Mouse (Mus musculus) neural tube, embryonic 14.5 days (tissue): Measurements from ENCODE around the gene Mrpl48. TPM values are rescaled to one million over a fixed set of nuclear protein-coding genes. Genes with fewer than 3 reads are reported as not detected.

Experiments used
- ATAC-seq: fragments of 200-750 bp; cut with Nextera tagmentation; 2 replicates; pipeline ENCODE4 v1.8.0; 2017; ENCODE audit warnings: low read depth, mild to moderate bottlenecking, moderate TSS enrichment, moderate library complexity
- H3K27ac ChIP-seq: fragments of 300-500 bp; sonication (generic); 2 replicates; pipeline ENCODE4 v1.5.1; 2014; ENCODE audit warnings: low read depth, mild to moderate bottlenecking, control low read depth, low read length, moderate library complexity, mixed read lengths
- H3K27me3 ChIP-seq: fragments of 300-500 bp; sonication (generic); 2 replicates; pipeline ENCODE4 v1.6.1; 2014; ENCODE audit warnings: low read length; ENCODE audit not compliant: control insufficient read depth, insufficient read depth
- H3K36me3 ChIP-seq: fragments of 300-500 bp; sonication (generic); 2 replicates; pipeline ENCODE4 v1.6.1; 2014; ENCODE audit warnings: low read length, mixed read lengths; ENCODE audit not compliant: control insufficient read depth, insufficient read depth
- H3K4me1 ChIP-seq: fragments of 300-500 bp; sonication (generic); 2 replicates; pipeline ENCODE4 v1.6.1; 2014; ENCODE audit warnings: low read length; ENCODE audit not compliant: control insufficient read depth, insufficient read depth
- H3K4me2 ChIP-seq: fragments of 300-500 bp; sonication (generic); 2 replicates; pipeline ENCODE4 v1.6.1; 2014; ENCODE audit warnings: mild to moderate bottlenecking, low read depth, low read length, control low read depth
- H3K4me3 ChIP-seq: fragments of 300-500 bp; sonication (generic); 2 replicates; pipeline ENCODE4 v1.5.1; 2014; ENCODE audit warnings: low read depth, low read length, control low read depth, mixed read lengths
- H3K9ac ChIP-seq: fragments of 300-500 bp; sonication (generic); replicated peaks from 2 replicates; pipeline ENCODE4 v1.6.1; 2014; ENCODE audit warnings: low read depth, mild to moderate bottlenecking, control low read depth, low read length, mixed read lengths
- H3K9me3 ChIP-seq: fragments of 300-500 bp; sonication (generic); 2 replicates; pipeline ENCODE4 v1.6.1; 2016; ENCODE audit warnings: low read length; ENCODE audit not compliant: control insufficient read depth
- WGBS: fragments of 180-500 bp; shearing (Covaris S2); extraction: QIAGEN DNeasy Blood & Tissue Kit; methylation state at CpG from one replicate; pipeline ENCODE4 v1.1.7; 2014; 5-methylcytosine and 5-hydroxymethylcytosine counted together
- polyA plus RNA-seq: library from polyadenylated mRNA; unstranded; fragments of >200 nt; fragmentation: Nextera tagmentation; extraction: Ambion mirVana; gene quantifications from 2 replicates; pipeline ENCODE4 v1.2.1, GENCODE M21; 2014

Gene Mrpl48
- polyA plus RNA-seq, 1 experiment from 2014 or later: 88.7 TPM

DNA sequence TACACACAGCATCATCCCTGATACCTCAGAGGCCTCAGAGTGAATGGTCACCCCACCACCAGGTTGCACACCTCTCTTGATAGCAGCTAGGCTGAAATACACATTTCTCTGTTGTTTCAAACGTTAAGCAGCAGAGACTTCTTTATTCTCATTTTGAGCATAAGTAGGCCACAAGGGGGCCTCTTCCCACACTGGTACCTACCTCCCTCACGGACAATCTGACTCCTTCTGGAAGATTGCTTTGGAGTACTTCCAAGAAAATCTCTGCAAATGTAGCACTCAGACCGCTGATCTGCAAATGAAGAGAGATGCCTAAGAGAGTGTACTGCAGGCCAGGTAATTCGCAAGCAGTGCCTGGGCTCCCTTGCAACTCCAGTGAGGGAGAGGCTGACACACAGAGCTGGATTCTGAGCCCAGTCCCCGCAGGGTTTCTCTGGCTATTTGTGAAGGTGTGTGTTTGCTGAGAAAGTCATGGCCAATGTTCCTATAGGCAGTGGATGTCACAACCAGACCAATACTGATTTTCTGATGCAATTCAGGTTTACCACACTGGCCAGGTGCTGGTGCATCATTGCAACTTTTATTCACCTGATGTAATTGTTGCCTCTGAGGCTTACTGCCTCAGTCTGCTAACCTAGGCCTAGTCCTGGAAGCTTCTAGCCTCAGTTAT, 57.6 kb downstream of the Mrpl48 start:
- H3K4me1 ChIP-seq: peaks cover 3% of the 10 kb centered on the region; the same call in 1 of the 2 replicates
- H3K27ac ChIP-seq: no peak overlapping the region
- H3K9me3 ChIP-seq: no peaks in the 10 kb centered on the region
- H3K9ac ChIP-seq: no peak overlapping the region
- no peak for ATAC-seq
- no peak overlapping the region for H3K4me2 ChIP-seq
- H3K4me3 ChIP-seq: no peak overlapping the region
- H3K27me3 ChIP-seq: no peaks in the 10 kb centered on the region
- 57% methylated on average over 5 of the region's 5 CpGs for WGBS
- no peaks in the 10 kb centered on the region for H3K36me3 ChIP-seq

DNA sequence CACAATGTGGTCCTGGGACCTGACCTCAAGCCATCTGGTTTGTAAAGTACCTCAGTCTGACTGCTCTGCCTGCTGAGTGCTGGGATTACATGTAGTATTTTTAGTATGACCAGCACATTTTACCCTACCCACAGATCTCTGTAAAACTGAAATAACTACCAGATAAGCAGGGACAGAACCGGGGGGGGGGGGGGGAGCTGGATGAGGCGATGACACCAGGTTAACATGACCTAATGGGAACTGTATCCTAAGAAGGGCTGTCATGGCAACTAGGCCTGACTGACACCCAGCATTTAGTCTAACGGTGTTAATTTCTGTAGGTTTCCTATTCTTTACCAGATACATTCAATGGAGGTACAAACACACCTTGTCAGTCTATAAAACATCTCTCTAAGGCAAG, 58.3 kb downstream of the Mrpl48 start:
- no peak overlapping the region for H3K4me2 ChIP-seq
- no peaks in the 10 kb centered on the region for H3K9me3 ChIP-seq
- no peaks in the 10 kb centered on the region for H3K4me1 ChIP-seq
- no peak overlapping the region for H3K4me3 ChIP-seq
- no peak for ATAC-seq
- no peaks in the 10 kb centered on the region for H3K36me3 ChIP-seq
- whole genome bisulfite sequencing: 93% methylated on average over 3 of the region's 3 CpGs
- no peaks in the 10 kb centered on the region for H3K27me3 ChIP-seq
- no peak overlapping the region for H3K27ac ChIP-seq
- H3K9ac ChIP-seq: no peak overlapping the region

DNA sequence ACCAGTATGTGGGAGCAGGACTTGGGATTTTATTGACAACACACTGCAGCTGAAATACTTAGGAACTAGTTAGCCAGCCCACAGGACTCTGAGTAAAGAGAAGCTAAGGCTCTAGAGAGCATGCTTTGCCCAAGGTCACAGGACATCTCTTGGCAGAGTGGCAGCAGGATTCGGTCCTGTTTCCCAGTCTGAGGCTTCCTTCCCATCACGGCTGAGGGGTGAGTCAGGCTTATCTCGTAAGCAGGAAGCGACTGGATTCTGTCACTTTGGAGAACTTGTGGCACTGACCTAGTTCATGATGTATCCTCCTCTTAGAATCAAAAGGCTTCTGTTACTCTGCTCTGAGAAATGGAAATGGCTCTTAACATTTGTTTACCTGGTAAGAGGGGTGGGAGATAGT, 60.5 kb downstream of the Mrpl48 start:
- Histone ChIP-seq H3K4me1 (no peaks in the 10 kb centered on the region), H3K27ac (no peak overlapping the region), H3K36me3 (no peaks in the 10 kb centered on the region), H3K9ac (no peak overlapping the region), H3K4me2 (no peak overlapping the region), H3K9me3 (no peaks in the 10 kb centered on the region), H3K27me3 (no peaks in the 10 kb centered on the region), H3K4me3 (no peak overlapping the region)
- no peak for ATAC-seq
- 82% methylated on average over 4 of the region's 4 CpGs for WGBS

DNA sequence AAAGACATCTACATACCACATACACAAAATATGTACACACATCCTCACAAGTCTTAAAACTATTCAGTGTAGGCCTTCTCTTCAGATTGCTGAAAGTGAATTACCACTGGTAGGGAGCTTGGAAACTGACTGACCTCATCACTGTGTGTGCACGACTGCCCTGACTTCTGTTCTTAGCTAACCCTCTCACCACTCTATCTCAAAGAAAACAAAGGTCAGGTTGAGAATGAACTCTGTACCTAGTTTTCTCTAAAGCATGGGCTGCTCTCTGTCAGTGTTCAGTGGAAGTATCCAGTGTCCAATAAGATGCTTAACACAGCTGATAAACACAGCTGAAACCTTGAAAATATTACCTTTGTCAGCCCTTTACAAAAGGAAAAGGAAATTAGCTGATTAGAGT, 63.7 kb downstream of the Mrpl48 start:
- ATAC-seq: no peak
- Histone ChIP-seq H3K36me3 (peaks cover 2% of the 10 kb centered on the region; the same call in 1 of the 2 replicates), H3K27ac (no peak overlapping the region), H3K27me3 (no peaks in the 10 kb centered on the region), H3K4me2 (no peak overlapping the region), H3K9me3 (no peaks in the 10 kb centered on the region), H3K4me3 (no peak overlapping the region), H3K9ac (no peak overlapping the region), H3K4me1 (no peaks in the 10 kb centered on the region)
- 77% methylated on average over 1 of the region's 1 CpGs for WGBS

DNA sequence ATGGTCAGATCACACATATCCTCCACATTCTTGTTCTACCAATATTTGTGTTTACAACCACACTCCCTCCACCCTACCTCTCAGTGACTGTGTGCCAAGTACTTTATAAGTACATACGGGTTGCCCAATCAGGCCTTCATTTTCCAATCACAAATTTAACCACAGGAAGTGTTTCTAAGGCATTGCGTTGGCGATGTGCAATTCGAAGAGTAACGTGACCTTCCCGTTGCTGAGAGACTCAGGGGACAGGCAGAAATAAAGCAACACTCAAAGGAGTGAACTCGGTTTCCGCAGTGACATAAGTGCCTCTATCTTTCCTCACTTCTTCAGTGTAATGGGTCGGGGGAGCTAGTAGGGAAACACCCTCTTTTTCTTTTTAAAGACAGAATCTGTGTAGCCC, 68.6 kb downstream of the Mrpl48 start:
- H3K27ac ChIP-seq: no peak overlapping the region
- peaks cover 4% of the 10 kb centered on the region for H3K4me1 ChIP-seq
- H3K9ac ChIP-seq: no peak overlapping the region
- 97% methylated on average over 9 of the region's 9 CpGs for WGBS
- H3K4me2 ChIP-seq: no peak overlapping the region
- no peak for ATAC-seq
- no peak overlapping the region for H3K4me3 ChIP-seq
- no peaks in the 10 kb centered on the region for H3K9me3 ChIP-seq
- peaks cover 6% of the 10 kb centered on the region; the same call in 1 of the 2 replicates for H3K36me3 ChIP-seq
- H3K27me3 ChIP-seq: no peaks in the 10 kb centered on the region

DNA sequence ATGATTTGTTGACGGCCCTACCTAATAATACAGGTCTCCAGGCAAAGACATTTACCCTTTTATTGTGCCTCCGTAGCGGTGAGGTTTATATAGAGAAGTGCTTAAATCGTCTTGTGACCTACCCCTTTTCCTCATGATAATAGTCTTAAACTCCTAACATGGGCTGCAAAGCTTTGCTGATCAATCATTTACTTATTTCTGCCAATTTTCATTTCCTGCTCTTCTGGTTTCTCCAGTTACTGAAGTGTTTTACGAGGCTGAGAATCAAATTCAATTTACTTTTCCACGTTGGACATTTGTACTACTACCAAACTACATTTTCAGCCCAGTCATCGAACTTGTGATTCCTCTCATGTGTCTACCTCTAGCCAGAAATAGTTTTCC, 70.6 kb downstream of the Mrpl48 start:
- Histone ChIP-seq H3K4me3 (peak overlapping the region; percentile 58), H3K9ac (peak overlapping the region; percentile 68), H3K36me3 (peaks cover 6% of the 10 kb centered on the region; the same call in 1 of the 2 replicates), H3K4me1 (peaks cover 4% of the 10 kb centered on the region), H3K9me3 (no peaks in the 10 kb centered on the region), H3K4me2 (peak overlapping the region; percentile 67), H3K27me3 (no peaks in the 10 kb centered on the region), H3K27ac (peak overlapping the region; percentile 81)
- ATAC-seq: no peak
- WGBS: 32% methylated on average over 7 of the region's 7 CpGs

DNA sequence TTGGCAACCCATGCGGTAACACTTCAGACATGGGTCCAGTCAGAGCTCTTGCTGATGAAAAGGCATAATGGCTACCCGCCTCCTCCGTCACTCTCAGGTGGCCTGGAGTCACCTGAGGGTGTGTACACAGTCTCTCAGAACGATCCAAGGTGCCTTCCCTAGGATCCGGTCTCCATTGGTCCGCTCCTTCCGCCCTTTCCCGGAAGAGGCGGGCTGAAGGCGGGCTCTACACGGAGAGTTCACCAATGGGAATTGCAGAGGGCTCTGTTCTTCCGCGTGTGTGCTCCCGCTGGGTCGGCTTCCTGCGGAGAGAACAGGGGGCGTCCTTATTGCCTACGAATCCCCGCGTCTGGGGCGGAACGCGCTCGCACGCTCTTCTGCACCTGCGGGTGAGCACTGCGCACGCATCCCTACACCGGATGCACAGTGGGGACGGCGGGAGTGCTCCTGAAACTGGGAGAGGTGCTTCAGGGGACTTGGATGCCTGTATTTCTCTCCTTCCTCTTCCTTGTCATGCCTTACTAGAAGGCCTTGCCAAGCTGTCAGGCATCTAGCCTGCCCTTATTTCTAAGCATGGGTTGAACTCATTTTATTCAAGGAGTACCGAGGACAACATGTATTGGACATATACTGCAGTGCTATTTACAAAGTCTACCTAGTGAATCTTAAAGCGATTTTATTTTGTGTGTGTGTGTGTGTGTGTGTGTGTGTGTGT, 71.1 kb downstream of the Mrpl48 start, which contains the start of gene Coa4:
TSS of gene Coa4 (plus strand) at position 268 of the 715 bp plus-strand sequence.
- Histone ChIP-seq H3K27me3 (no peaks in the 10 kb centered on the region), H3K36me3 (peaks cover 6% of the 10 kb centered on the region; the same call in 1 of the 2 replicates), H3K4me3 (peak within 1 kb of the TSS; percentile 58), H3K27ac (peak within 1 kb of the TSS; percentile 81), H3K9me3 (no peaks in the 10 kb centered on the region), H3K4me1 (peaks cover 4% of the 10 kb centered on the region), H3K4me2 (peak within 1 kb of the TSS; percentile 67), H3K9ac (peak within 1 kb of the TSS; percentile 68)
- WGBS: under 1% methylated on average over 33 of the region's 33 CpGs
- ATAC-seq: peak; percentile 100

DNA sequence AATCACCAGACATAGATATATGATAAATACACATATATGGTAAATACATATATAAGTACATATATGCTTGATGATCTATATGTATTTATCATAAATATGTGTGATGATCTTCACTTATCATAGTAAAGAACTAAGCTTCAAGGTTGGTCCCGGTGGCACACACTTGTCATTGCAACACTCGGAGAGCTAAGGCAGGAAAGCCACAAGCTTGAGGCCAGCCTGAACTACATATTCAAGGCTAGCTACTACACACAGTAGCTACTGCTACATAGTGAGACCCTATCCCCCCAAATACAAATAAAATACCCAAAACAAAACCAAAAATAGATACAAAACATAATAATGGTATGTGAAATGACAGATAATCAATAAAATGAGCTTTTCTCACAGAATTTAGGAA, 72.3 kb downstream of the Mrpl48 start:
- no peak for ATAC-seq
- Histone ChIP-seq H3K4me2 (peak overlapping the region; percentile 67; the same call in 1 of the 2 replicates), H3K4me3 (no peak overlapping the region)

DNA sequence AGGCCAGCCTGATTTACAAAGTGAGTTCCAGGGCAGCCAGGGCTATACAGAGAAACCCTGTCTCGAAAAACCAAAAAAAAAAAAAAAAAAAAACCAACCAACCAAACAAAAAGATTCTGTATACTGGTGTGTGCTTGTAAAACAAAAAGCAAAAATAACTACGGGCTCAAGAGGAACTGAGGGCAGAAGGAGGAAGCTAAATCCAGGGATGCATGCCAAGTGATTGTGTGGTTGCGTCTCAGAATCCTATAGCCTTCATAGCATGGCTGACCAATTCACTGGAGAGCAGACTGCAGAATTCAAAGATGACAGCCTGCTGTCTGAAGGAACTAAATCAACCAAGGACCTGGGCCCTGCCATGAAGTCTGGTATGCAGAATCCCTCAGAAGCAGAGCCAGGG, 73.9 kb downstream of the Mrpl48 start:
- Histone ChIP-seq H3K4me1 (peaks cover 4% of the 10 kb centered on the region), H3K9me3 (no peaks in the 10 kb centered on the region), H3K4me2 (no peak overlapping the region), H3K36me3 (peaks cover 3% of the 10 kb centered on the region; the same call in 1 of the 2 replicates), H3K4me3 (no peak overlapping the region), H3K27ac (no peak overlapping the region), H3K27me3 (no peaks in the 10 kb centered on the region), H3K9ac (no peak overlapping the region)
- 90% methylated on average over 3 of the region's 3 CpGs for WGBS
- no peak for ATAC-seq

More for the DNA sequence above, 72.3 kb downstream of the Mrpl48 start:
- 90% methylated on average over 2 of the region's 2 CpGs for WGBS
- H3K36me3 ChIP-seq: peaks cover 6% of the 10 kb centered on the region; the same call in 1 of the 2 replicates
- H3K27me3 ChIP-seq: no peaks in the 10 kb centered on the region
- H3K27ac ChIP-seq: no peak overlapping the region
- peaks cover 4% of the 10 kb centered on the region for H3K4me1 ChIP-seq
- H3K9ac ChIP-seq: no peak overlapping the region
- H3K9me3 ChIP-seq: no peaks in the 10 kb centered on the region
